Mouse (Mus musculus) kidney, adult 2 months (tissue): ENCODE measurements at regions not wholly inside any gene's neighbourhood (a gene's known extent, or its start where the extent isn't known, plus 50 kb on each side); places are given as distances from the start of the nearest gene placed in this dataset.

ENCODE experiments used
- CTCF ChIP-seq: fragments of 200-500 bp; conservative IDR thresholded peaks from 2 replicates; pipeline ENCODE4 v1.5.1; 2011; ENCODE audit warnings: low read depth, mild to moderate bottlenecking, control low read depth, low read length, moderate library complexity, mixed read lengths; ENCODE audit not compliant: insufficient read depth, insufficient read length
- POLR2A ChIP-seq: fragments of 200-500 bp; IDR thresholded peaks from one replicate; pipeline ENCODE4 v1.6.1; 2011; ENCODE audit warnings: low read depth, low read length, control low read depth

DNA sequence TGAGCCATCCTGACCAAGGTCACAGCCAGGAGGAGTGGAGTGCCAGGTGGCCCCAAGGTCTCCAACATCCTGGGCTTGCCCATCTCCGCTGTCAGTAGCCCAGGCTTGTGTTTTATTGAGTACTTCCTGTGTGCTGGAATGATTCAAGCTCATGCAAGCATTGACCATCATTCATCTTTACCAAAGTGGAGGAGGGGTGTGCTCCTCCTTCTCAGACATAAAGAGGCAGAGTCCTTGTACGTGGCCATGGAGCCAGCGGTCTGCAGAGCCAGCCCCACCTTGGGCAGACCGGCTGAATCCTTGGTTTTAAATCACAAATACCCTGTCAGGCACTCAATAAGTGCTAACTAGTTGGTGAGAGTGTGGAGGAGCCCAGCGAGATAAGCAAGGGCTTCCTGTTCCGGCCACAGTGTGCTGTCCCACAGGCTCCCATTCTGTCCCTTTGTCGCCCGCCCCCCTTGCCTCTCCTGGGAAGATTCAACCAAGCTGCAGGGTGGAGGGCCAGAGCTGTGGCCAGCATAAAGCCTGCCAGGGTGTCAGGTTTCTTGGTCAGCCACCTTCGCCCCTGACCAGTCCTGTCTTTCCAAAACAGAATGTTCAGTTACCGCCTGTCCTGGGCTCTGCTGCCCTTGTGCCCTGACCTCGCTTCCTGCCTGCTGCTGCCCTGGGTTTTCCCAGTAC lies 80.5 kb upstream of the Ptpn1 start:
- no peak for TF ChIP-seq CTCF
- no peak for TF ChIP-seq POLR2A
